Mouse (Mus musculus): ENCODE data around the gene Ttc22.

Gene Ttc22

DNA sequence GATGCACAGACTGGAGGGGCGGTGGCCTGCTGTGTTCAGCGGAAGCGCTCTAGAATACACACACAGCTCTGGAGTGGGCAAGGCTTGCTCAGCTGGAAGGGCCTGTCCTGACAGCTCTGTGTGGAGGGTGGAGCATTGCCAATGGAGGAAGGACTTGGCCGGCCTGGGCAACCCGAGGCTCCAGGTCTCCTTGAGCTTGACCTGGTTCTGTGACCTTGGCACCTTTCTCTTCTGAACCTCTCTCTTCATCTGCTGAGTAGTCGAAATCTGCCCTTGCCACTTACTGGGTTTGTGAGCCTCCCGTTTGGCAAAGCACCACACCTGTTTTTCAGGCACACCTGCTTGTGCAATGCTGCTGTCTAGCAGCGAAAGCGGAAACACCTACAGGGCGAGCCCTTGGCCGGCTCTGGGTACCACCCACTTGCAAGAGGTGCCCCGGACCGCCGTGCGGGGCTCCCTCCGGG is at the start of gene Ttc22:
Gene Ttc22, plus strand, starts transcription at position 403 of the 464 bp plus-strand sequence.
- DNase-seq, result peak; percentile 59

DNA sequence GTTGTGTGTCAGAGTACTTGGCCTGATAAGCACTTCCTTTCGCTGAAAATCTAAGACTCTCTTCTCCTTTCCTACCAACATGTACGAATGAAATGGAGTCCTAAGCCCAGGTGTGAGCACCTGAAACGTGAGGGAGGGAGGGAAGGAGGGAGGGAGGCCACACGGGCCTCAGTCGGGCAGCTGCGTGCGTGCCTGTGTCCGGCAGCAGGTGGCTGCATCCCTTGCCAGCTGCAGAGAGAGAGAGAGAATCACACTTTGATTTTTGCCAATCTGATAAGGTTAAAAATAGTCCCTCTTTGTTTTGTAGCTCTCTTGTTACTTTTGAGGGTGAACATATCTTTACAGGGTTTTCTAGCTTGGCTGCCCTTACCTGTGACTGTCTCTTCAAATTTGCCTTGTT is 47.2 kb upstream of the Ttc22 start:
- DNase-seq, result no peak

DNA sequence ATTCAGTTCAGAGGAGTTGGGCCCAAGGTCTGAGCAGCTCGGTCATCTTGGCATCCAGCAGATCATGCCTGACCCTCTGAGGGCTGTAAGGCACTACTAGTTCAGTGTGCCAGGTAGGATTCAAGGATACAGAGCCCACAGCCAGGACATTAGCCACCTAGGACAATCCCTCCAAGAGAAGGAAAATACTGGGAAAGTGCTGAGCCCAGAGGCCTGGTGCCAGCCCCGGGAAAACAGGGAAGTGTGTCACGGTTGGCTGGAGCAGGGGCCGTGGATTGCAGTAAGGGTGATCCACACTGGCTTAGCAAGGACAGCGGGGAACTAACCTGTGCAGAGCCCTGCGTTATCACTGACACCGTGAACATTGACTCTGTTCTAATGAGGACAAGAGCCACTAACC is 44.7 kb upstream of the Ttc22 start:
- DNase-seq, result peak; percentile 57

DNA sequence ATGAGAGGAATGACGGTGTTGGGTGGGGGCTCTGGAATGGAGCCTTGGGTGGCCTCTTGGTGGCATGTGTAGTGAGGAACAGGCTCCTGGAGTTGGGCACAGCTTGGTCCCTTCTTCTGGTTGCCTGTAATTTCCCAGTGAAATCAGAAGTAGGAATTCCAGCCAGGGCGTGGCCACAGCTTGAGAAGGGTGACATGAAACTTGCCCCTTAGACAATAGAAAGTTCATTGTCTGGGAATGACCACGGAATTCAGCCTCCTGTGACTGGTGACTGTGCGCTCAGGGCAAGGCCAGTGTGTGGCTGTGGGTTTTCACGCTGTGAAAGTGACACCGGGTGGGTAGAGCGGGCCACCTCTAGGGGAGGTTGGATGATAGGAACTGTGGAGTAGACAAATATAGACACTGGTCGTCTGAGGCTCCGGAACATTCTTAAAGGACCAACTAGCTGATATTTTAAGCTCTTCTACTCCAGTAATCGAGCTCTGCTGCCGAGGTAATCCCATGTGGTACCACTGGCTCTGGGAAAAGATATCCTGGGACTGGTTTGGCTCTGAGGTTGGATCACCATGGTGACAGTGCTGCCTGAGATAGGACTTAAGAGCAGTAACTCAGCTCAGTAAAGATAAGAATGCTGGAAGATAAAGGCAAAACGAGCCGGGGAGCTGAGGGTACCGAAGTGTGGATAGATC is 40.9 kb upstream of the Ttc22 start:
- DNase-seq, result no peak

DNA sequence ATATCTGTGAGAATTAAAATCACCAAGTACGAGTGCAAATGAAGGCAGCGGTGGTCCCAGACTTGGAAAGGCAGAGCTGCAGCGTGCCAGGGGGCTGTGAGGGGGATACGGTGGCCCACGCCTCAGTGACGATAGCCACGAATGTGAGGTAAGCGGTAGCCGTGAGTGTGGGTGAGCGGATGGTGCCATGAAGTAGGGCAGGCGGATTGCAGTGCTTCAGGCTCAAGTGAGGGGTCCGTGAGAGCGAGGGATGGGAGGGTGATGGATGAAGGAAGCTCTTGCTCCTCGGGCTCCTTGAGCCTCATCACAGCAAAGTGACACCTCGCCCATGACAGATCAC is 40.4 kb upstream of the Ttc22 start:
- no peak for DNase-seq

DNA sequence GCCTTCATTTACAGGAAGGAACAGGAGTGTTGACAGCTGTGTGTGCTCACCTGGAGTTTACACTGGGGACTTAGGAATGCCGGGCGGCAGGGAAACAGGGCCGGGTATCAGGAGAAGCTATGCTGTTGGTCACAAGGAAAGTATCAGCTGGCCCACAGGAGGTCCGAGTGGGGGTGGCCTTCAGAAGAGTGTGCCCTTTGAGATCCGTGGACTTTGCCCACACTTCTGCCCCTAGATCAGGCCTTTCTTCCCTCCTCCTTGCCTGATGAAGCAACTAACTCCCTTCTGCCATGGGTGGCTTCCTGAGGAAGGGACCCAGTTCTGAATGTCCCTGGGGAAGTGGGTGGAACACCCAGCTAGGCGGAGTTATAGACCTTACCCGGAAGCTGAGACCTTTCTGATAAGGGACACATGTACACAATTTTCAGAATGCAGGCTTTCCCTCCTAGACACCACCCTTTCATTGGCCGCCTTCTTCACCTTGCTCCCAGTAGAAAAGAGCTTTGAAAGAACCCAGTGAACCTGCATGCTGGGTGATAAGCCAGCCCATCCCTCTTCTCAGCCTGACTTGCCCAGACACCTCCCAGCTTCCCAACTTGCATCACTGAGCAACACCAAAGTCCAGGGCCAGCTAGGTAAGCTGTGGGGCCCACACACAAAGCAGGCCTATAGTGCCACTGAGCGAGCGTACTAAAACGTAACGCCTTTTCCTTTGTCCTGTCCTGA is 39.6 kb upstream of the Ttc22 start:
- peak; percentile 68 for DNase-seq

DNA sequence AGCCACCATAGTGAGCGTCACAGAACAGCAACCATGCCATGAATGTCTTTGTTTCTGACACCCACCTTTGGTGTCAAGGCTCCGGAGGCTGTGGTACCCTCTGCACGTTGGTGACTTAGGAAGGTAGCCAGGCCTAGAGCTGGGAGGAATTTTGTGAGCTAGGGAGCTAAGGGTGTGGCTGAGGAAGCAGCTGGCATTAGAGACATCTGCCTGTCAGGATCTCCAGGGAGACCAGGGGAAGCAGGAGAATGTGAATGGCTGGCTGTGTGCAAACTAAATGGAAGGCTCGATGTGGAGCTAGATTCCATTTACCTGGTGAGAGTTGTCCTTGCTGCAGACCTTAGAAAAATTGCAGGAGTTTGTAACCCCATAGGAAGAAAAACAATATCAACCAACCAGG is 37.6 kb upstream of the Ttc22 start:
- no peak for DNase-seq

DNA sequence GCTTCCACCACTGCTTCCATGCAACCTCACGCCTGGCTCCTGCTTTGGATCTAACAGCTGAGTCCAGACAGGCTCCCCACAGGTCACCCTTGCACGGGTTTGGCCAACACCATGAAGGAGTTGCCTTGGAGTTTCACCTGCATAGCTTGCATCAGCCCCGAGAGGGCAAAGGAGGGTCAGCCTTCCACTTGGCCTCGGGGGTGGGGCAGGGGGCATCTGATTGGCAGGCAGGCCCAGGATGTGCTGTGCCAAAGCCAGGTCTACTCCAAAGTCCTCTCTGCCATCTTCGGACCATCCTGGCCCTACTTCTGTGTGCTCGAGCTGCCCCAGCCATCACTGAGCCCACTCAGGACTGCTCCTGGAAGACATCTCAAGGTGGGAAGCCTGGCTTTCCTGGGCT is 35.2 kb upstream of the Ttc22 start:
- peak; percentile 69 for DNase-seq

DNA sequence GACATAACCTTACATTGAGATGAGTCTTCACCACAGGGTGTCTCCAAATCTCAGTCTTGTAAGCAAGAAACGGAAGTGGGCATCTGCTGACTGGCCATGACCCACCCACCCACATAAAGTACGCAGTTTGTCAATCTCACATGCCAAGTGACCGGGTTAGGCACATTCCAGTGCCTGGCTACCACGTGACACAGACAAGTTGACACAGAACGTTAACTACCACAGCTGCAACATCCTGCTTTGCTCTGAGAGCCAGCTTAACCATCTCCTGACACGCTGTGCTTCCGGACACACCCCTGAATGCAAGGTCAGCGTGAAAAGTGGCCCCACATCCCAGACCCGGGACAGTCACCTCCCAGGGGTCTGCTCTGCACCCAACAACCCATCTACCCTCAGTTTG is 32.1 kb upstream of the Ttc22 start:
- no peak for DNase-seq

DNA sequence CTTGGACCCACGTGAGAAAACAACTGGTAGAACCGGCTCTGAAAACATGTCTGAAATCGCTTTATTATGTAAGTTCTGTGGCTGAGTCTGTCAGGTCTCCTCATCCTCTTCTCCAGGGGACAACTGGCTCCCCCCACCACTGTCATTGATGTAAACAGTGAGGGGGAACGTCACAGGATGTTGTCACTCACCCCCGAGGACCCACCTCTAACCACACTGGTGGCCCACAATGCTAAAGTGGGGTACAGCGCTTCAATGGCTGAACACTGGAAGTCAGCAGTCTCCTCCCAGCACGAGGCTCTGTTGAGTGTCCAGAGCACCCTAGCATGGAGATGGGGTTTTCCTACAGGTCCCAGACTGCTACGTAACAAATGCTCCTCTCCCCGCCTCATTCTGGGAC is 31.4 kb upstream of the Ttc22 start:
- DNase-seq, result no peak

DNA sequence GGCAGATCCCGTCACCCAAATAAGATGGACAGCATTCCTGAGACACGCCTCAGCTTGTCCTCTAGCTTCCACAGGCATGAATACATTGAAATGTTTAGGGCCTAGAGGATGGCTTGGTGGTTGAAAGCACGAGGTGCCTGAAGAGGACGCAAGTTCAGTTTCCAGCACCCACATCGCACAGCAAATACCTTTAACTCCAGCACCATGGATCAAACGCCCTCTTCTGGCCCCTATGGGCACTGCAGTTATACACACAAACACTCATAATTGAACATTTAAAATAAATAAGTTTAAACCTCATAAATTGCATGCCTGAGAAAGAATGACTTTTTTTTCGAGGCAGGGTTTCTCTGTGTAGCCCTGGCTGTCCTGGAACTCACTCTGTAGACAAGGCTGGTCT is 28.6 kb upstream of the Ttc22 start:
- no peak for DNase-seq

DNA sequence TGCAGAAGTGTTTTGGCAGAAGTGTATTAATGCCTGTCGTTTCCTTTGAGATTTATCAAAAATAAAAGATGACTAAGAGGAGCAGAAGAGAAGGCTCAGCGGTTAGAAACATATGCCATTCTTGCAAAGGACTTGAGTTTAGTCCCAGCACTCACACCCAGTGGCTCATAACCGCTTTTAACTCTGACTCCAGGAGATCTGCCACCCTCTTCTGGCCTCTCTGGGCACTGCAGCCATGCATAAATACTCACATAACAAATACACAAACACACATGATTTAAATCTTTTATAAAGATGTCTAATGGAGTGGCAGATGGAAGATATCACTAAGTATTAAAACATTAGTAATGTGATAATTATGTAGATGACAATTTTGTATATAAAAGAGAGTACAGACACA is 26.0 kb upstream of the Ttc22 start:
- no peak for DNase-seq

DNA sequence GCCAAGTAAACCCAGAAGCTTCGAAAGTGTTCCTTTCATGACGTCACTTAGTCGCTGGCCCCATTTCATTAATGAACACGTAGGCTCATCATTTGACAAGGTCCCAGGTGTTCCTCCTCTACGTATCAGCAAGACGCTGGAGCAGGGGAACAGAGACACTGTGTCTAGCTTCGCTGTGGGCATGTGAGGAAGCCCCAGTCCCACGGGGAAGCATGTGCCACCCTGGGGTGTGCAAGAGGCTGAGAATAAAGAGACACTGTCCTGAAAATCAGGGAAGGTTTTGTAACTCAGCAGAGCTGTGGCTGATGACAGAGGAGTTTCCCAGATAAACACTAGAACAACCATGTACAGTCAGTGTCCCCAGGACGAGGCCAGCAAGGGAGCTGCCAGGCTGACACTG is 25.2 kb upstream of the Ttc22 start:
- no peak for DNase-seq

DNA sequence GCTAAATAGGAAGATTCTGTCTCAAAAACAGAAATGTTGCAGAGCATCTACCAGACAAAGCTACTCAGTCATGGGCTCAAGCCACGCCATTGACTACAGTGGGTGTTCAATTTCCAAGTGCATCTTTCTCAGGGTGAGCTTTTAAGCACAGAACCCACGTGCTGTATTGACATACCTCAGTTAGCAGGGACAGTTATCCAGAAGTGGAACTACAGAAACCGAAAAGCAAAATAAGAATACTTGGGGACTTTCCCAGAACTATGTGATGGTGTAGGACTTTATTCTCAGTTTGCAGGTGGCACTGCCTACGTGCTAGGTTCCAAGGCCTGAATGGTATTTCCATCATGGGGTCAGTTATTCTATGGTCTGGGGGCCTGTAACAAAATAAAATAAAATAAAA is 24.5 kb upstream of the Ttc22 start:
- no peak for DNase-seq

DNA sequence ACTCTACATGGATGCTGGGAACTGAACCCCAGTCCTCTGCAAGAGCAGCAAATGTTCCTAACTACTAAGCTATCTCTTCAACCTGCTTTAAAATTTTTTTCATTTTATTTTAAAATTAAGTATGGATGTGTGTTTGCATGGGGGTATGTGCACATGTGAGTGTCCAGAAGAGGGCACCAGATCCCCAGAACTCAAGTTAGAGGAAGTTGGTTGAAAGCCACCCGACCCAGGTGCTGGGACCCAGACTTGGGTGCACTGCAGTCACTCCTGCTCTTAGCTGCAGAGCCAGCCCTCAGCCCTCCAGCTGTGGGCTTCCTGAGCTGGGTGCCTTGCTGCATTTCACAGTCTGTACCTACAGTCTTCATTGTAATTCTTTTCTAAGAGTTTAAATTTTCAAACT is 22.8 kb upstream of the Ttc22 start:
- DNase-seq, result no peak

DNA sequence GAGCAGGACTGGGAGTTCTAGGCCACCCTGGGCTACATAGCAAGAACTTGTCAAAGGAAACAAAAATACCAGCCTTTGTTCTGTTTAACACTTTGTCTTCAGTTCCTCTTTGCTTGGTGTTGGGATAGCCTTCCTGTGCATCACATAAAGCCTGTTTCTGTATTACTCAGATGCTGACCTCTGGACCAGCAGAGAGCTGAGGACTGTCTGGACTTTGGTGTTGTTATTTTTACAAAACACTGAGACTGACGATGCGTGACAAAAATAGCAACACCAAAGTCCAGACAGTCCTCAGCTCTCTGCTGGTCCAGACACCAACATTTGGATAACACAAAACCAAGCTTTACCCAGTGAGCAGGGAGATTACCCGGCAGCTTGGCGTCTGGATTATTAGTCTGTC is 21.5 kb upstream of the Ttc22 start:
- peak; percentile 35 for DNase-seq

DNA sequence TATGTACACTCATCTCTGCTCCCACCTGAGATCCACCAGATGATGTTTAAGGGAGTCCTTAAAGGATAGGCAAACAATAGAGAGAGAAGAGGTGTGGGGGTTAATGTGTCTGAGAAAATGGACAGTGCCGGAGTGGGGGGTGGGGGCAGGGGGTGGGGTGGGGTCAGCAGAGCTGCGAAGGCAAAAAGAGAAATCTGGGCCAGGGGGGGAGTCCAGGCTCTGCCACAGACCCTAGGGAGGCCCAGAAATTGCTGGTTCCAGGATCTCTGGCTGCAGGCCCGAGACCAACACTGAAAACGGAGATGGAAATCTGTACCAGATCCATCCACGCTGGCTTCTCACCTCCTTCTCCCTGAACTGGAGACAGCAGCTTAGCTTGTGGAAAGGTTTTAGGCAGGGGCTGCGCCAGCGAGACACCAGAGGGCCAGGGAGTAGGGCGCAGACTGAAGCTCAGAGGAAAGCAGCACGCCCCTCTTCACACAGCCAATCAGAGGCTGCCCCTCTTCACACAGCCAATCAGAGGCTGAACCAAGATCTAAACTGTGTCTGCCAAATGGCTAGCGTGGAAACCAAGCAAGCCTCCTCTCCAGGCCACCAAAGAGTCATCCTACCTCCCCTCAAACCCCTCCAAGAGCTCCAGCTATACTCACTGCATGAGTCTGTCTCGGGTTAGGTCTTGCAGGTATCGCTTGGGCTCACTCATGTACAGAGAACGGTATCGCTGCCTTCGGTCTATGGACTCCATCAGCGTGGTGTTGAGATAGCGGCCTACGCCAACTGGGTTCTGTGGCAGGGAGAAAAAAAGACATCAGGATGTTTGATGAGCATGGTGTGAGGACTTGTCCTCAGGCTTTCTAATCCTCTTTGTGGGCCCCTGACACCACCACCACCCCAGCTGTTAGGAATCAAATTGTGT is 15.3 kb upstream of the Ttc22 start:
- no peak for DNase-seq

DNA sequence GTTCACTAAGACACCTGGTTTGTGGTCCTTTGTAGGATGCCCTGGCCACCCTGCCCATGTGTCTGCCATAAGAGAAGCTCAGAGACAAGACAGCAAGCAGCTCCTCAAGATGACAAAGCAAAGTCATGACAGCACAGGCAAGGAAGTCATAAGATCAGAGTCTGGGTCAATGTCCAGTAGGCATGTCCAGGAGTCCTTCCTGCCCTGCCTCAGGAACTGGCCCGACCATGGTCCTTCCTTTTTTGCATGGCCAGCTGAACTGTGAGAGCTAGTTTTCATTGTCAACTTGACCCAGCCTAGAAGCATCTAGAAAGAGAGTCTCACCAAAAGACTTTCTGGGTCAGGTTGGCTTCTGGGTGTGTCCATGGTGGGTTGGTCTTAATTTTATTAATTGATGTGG is 14.3 kb upstream of the Ttc22 start:
- DNase-seq, result no peak

DNA sequence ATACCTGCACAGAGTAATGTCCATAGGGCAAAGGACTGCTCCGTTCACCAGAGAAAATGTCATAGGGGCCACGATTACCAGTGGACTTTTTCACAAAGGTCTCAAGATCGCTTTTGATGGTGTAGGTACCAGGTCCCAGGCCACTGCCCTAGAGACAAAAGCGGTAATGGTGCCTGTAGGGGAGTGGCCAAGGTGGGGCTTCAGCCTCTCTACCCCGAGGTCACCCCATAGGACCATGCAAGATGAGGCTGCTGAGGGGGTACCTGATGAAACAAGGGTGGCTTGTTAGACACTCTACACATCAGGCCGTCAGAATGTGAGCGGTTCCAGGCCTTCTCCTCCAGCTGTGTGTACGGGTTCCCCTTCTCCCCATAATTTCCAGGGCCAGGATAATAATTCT is 9.1 kb upstream of the Ttc22 start:
- DNase-seq, result no peak

DNA sequence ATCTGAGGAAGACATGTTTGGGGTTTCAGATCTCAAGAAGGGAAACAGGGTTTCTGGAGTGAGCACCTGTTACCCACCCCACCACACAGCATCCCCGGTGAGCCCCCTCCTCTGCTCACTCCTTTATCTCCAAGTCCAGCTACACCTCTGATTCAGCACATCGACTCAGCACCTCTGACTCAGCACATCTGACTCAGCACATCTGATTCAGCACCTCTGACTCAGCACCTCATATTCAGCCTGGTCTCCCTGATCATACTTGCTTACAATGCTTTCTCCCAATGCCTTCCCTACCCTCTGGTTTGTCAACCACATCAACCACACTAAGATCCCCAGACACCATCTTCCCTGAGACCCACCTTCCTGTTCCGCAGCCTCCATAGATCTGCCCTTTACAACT is 8.7 kb upstream of the Ttc22 start:
- DNase-seq, result no peak

DNA sequence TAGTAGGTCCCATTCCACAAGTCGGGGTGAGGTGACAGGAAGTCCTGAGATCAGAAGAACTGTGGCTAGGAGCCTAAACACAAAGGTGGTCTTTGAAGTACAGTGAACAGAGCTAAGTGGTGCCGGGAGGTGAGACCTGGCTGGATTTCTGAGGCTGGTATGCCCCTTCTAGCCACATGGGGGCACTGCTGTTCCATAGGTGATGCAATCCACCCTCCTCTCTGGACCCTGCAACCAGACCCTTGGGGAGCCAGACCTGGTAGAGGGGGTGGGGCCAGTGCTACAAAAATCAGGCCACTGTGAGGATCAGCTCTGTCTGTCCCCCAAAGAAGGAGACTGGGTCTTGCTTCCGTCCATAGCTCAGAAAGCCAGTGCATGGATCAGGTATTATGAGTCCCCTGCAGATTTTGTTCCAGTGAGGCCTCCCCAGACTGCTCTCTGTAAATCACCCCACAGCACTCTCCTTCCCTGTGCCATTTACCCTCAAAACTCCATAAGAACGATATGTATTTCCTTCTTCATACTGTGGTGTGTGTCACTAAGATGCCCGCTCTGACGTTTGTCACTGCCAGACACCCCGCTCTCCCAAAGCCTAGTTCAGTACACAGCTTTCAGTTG is 7.9 kb upstream of the Ttc22 start:
- peak; percentile 81 for DNase-seq

DNA sequence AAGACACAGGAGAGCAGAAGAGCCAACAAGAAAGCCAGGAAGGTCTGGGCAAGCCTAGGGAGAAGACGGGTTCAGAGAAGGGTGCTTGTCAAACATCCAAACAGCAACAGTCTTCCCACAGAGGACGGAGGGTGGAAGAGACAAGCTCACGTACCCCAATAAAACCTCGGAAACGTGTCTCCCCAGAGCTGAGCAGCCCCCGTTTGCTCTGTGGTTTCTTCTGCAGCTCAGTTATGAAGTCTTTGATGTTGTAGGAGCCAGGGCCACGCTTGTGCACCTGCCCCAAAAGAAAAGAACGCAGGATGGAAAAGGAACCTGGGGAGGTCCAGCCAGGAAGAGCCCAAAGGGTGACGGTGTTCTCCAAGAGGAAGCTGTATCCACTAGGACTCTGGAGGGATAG is 7.4 kb upstream of the Ttc22 start:
- DNase-seq, result no peak

DNA sequence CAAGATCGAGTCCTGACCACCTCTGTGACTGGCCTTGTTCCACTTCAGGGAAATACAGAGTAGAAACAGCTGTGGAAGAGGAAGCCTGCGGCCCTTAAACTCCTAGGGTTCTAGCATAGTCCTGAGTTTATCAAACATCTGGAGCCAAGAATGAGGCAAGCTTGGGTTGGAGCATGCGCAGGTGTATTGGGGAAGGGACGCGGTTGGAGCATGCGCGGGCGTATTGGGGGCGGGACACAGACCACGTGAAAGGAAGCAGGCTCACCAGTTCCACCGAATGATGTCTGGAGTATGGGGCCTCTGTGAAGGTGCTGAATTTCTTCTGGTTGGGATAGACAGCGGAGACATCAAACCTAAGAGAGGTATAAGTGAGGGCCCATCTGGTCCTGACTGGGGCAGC is 6.6 kb upstream of the Ttc22 start:
- no peak for DNase-seq
